Mouse (Mus musculus) testis, adult 2 months (tissue): ENCODE measurements around the gene Sorcs1. TPM values are rescaled to one million over a fixed set of nuclear protein-coding genes. Genes with fewer than 3 reads are reported as not detected.

Experiments used
- H3K27ac ChIP-seq: fragments of 200-500 bp; 2 replicates; pipeline ENCODE4 v1.5.1; 2012; ENCODE audit warnings: low read depth, low read length; ENCODE audit not compliant: control insufficient read depth, insufficient read depth
- H3K27me3 ChIP-seq: fragments of 200-500 bp; 2 replicates; pipeline ENCODE4 v1.6.1; 2012; ENCODE audit warnings: mild to moderate bottlenecking, low read length, moderate library complexity; ENCODE audit not compliant: control insufficient read depth, insufficient read depth
- H3K36me3 ChIP-seq: fragments of 200-500 bp; 2 replicates; pipeline ENCODE4 v1.6.1; 2012; ENCODE audit warnings: mild to moderate bottlenecking, low read length; ENCODE audit not compliant: control insufficient read depth, insufficient read depth
- H3K4me1 ChIP-seq: fragments of 200-500 bp; 2 replicates; pipeline ENCODE4 v1.6.1; 2012; ENCODE audit warnings: low read length; ENCODE audit not compliant: control insufficient read depth, insufficient read depth
- H3K4me3 ChIP-seq: fragments of 200-500 bp; 2 replicates; pipeline ENCODE4 v1.5.1; 2012; ENCODE audit warnings: low read depth, mild to moderate bottlenecking, low read length, moderate library complexity, mixed read lengths; ENCODE audit not compliant: control insufficient read depth
- CTCF ChIP-seq: fragments of 200-500 bp; IDR thresholded peaks from 2 replicates; pipeline ENCODE4 v1.5.1; 2012; ENCODE audit warnings: low read depth, mild to moderate bottlenecking, inconsistent platforms, low read length, moderate library complexity; ENCODE audit not compliant: control insufficient read depth, insufficient read depth, insufficient replicate concordance
- POLR2A ChIP-seq: fragments of 200-500 bp; IDR thresholded peaks from 2 replicates; pipeline ENCODE4 v1.6.1; 2012; ENCODE audit warnings: low read depth, mild to moderate bottlenecking, inconsistent platforms, low read length, moderate library complexity; ENCODE audit not compliant: control insufficient read depth
- polyA plus RNA-seq: library from polyadenylated mRNA; depleted of rRNA; stranded (reverse); fragments of >200 nt; gene quantifications from 2 replicates; pipeline ENCODE4 v1.2.3, GENCODE M21; 2012

The Sorcs1 gene
- polyA plus RNA-seq, 1 experiment: 0.06 TPM

DNA sequence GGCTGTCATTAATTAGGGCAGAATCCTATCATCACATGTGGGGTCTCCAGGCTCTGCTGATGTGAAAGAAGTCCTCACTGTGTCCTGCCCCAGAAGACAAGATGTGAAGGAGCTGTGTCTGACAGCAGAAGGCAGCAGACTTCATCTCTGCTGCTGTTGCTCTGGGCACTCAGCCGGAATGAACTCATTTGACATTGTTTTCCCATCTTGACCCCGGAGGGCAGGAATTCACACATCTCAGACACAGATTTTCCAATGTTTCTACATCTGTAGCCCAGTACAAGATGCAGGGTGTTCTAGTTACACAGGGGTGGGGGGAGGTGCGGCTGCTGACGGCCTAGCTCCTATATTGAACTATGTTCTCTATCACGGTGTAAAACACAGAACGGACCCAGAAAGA, 474.1 kb downstream of the Sorcs1 start:
- Histone ChIP-seq H3K36me3 (no peaks in the 10 kb centered on the region), H3K27ac (no peak overlapping the region), H3K27me3 (no peaks in the 10 kb centered on the region), H3K4me3 (no peak overlapping the region), H3K4me1 (no peaks in the 10 kb centered on the region)
- TF ChIP-seq CTCF (no peak), POLR2A (no peak)

DNA sequence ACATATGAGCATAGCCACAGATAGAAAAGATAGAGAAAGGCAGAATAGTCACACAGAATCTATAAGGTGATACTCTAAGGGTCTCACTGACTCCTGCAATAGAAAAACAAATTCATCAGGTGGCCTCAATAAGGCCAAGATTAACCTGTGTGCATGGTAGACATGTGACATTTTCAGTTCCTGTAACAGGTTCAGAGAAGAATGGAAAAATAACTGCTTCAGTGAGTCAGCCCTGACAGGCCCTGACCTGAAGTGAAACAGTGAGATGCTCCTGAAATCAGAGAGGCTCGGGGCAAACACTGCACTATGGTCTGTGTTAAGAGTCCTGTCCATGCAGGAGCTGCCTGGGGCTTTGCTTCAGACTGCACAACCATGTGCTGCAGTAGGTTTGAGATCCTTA, 481.9 kb downstream of the Sorcs1 start:
- H3K27me3 ChIP-seq: no peaks in the 10 kb centered on the region
- no peaks in the 10 kb centered on the region for H3K36me3 ChIP-seq
- H3K27ac ChIP-seq: no peak overlapping the region
- TF ChIP-seq POLR2A (no peak), CTCF (no peak)
- H3K4me3 ChIP-seq: no peak overlapping the region
- no peaks in the 10 kb centered on the region for H3K4me1 ChIP-seq

DNA sequence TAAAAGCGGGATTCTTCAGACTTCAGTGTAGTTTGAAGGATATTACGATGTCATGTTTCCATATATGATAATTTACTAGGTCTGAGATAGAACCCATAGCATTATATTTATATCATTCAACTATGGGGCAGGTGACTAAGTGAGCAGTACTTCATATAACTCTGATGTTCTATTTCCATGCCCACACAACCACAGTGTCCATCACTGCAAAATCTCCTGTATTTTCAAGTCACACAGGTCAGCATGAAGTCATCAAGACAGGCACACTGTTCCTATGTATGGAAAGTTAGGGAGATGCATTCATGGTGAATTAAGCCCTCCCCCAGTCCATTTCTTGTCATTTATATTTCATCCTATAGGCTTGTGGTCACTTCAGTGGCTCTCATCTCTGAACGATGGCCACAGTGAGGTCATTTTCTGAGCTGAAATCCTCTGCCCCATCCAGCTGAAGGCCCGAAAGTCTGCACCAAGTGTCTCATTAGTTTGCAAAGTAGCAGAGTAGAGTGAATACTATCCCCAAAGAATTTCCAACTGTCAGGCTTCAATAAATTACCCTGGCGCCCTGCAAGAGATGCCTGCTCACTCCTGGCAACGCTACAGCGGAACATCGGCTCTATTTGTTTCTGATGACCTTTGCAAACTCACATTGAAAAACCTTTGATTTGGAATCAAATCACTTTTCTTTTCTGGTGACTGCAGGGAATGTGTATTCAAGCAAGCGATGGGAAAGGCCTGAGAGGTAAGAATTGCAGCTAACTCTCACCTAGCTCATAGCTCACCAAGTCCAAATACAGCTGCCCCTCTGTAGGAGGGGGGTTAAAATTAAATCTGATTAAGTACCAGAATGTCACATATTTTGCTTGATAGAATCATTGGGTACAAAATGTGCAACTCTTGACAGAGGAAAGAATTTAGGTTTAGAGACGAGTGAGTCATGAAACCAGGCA, 492.4 kb downstream of the Sorcs1 start:
- Histone ChIP-seq H3K4me1 (no peaks in the 10 kb centered on the region), H3K27me3 (no peaks in the 10 kb centered on the region), H3K27ac (no peak overlapping the region), H3K4me3 (no peak overlapping the region), H3K36me3 (no peaks in the 10 kb centered on the region)
- TF ChIP-seq CTCF: no peak
- no peak for TF ChIP-seq POLR2A

DNA sequence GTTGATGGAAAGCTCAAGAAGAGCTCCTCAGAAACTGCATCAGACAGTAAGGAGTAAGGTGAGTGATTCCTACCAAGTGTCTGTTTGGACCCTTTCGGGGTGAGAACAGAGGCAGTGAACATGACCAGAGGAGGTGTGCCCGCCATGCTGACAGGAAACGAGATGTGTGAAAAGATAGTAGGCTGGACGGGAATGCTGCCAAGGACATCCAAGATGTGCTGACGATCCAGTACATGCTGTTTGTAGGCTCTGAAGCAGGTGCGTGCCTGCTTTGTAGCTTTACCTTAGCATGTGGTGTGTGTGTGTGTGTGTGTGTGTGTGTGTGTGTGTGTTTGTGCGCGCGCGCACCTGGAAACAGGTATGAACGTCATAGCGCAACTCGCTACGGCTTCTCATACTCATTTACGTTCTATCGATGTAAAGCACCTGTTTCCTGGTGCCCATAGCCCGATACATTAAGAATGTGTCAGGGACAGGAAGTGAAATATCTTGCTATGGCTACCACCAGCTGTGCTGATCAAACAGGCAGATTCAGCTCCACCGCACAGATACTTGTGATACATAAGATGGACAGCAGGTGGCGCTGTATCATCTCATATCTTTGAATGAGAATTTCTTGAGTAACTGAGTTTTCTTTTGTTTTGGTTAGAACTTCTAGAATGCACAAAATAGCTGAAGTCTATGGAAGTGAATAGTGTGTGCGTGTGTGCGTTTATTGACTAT, 493.4 kb downstream of the Sorcs1 start:
- Histone ChIP-seq H3K27me3 (no peaks in the 10 kb centered on the region), H3K4me3 (no peak overlapping the region; the same call in 1 of the 2 replicates), H3K4me1 (no peaks in the 10 kb centered on the region), H3K36me3 (no peaks in the 10 kb centered on the region), H3K27ac (no peak overlapping the region)
- TF ChIP-seq CTCF (peak; percentile 11; the same call in 1 of the 2 replicates), POLR2A (no peak)

DNA sequence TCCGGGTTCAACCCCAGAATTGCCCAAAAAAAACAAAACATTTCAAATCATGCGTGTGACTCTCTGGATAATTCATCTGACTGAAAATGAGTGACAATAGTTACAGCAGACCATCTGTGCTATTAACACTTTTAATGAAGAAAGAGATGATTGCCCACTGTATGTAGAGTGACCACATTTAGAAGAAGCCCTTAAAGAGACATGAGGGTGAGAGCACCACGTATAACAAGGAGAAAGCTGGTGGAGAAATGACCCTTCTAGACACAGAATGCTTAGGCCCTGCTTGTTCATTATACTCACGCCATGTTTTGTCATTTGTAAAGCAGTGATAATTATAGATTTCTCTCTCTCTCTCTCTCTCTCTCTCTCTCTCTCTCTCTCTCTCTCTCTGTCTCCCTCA, 499.6 kb downstream of the Sorcs1 start:
- Histone ChIP-seq H3K36me3 (no peaks in the 10 kb centered on the region), H3K27me3 (no peaks in the 10 kb centered on the region), H3K4me1 (no peaks in the 10 kb centered on the region), H3K4me3 (no peak overlapping the region), H3K27ac (no peak overlapping the region)
- no peak for TF ChIP-seq CTCF

DNA sequence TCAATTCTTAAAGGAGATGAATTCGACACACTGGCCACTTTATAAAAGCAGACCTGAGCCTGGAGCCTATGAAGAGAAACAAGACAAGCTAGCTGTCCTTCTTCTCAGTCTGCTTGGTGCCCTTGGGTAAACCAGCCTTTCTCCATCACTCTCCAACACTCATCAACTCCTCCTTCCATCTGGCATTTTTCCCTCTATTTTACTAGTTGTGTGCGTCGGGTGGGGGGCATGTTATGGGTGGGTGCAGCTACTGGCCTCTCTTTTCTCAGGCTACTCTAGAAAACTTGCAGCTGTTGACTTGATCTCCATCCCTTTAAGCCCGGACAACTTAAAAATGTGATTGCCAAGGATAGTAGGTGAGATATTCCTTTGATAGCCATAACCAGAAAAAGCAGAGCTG, 500.3 kb downstream of the Sorcs1 start:
- H3K36me3 ChIP-seq: no peaks in the 10 kb centered on the region
- H3K27me3 ChIP-seq: no peaks in the 10 kb centered on the region
- no peak for TF ChIP-seq CTCF
- TF ChIP-seq POLR2A: no peak
- no peak overlapping the region for H3K4me3 ChIP-seq
- no peak overlapping the region for H3K27ac ChIP-seq
- H3K4me1 ChIP-seq: no peaks in the 10 kb centered on the region

DNA sequence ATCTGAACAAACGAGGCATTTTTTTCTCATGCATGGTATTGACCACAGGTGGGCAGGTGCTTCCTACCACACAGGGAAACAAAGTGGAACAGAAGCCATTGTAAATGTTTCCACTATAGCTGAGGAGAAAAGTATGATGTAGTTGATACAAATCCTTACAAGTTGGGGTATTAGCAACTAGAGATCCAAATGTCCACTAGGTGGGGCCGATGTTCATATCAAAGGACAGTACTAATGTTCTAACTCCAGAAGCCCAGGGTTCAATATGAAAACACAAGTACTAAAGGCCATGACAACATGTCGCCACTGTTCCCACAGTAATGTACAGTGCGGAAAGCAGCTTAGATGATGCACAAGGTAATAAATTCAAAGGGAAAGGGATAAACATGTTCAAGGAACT, 506.6 kb downstream of the Sorcs1 start:
- Histone ChIP-seq H3K36me3 (no peaks in the 10 kb centered on the region), H3K27ac (no peak overlapping the region), H3K4me1 (no peaks in the 10 kb centered on the region), H3K4me3 (no peak overlapping the region), H3K27me3 (no peaks in the 10 kb centered on the region)
- TF ChIP-seq POLR2A (no peak), CTCF (no peak)

DNA sequence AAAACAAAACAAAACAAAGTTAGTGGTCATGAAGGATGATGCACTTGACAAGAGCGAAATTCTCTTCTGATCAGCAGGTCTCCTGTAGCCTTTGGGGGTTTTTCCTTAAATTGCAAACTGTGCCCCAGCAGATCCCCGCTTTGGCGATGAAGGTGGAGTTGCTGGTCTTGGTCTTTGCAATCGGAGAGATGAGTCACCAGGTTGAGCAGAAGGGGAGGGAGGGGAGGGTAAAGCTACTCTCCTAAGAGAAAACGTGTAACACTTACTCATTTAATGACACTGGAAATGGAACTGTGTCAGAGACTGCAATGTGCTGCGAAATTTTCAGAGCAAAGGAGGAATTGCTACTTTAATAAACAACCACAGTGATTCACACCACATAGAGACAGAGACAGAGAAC, 527.3 kb downstream of the Sorcs1 start:
- no peaks in the 10 kb centered on the region for H3K27me3 ChIP-seq
- no peaks in the 10 kb centered on the region for H3K36me3 ChIP-seq
- H3K4me3 ChIP-seq: no peak overlapping the region
- H3K27ac ChIP-seq: no peak overlapping the region
- H3K4me1 ChIP-seq: no peaks in the 10 kb centered on the region
- TF ChIP-seq POLR2A: no peak
- TF ChIP-seq CTCF: no peak
